Mouse (Mus musculus) forebrain, postnatal 0 days (tissue): ENCODE results near the gene Rab3d. TPM values are rescaled to one million over a fixed set of nuclear protein-coding genes. Genes with fewer than 3 reads are reported as not detected.

ENCODE experiments used
- ATAC-seq: fragments of 200-750 bp; cut with Nextera tagmentation; 2 replicates; pipeline ENCODE4 v1.8.0; 2017; ENCODE audit warnings: mild to moderate bottlenecking, moderate library complexity
- DNase-seq: peaks from one replicate; pipeline ENCODE4 v3.0.0-alpha.2; 2015
- H3K27ac ChIP-seq: fragments of 300-500 bp; sonication (generic); 2 replicates; pipeline ENCODE4 v1.5.1; 2014; ENCODE audit warnings: low read depth, mild to moderate bottlenecking, antibody characterized with exemption, low read length, moderate library complexity, mixed read lengths
- H3K27me3 ChIP-seq: fragments of 300-500 bp; sonication (generic); 2 replicates; pipeline ENCODE4 v1.6.1; 2014; ENCODE audit warnings: mild to moderate bottlenecking, low read length, mixed read lengths; ENCODE audit not compliant: insufficient read depth
- H3K36me3 ChIP-seq: fragments of 300-500 bp; sonication (generic); 2 replicates; pipeline ENCODE4 v1.6.1; 2014; ENCODE audit warnings: mild to moderate bottlenecking, moderate library complexity; ENCODE audit not compliant: insufficient read depth
- H3K4me1 ChIP-seq: fragments of 300-500 bp; sonication (generic); 2 replicates; pipeline ENCODE4 v1.6.1; 2014; ENCODE audit warnings: antibody characterized with exemption; ENCODE audit not compliant: insufficient read depth
- H3K4me2 ChIP-seq: fragments of 300-500 bp; sonication (generic); 2 replicates; pipeline ENCODE4 v1.6.1; 2014; ENCODE audit warnings: low read depth, mild to moderate bottlenecking, moderate library complexity
- H3K4me3 ChIP-seq: fragments of 300-500 bp; sonication (generic); 2 replicates; pipeline ENCODE4 v1.5.1; 2014; ENCODE audit warnings: low read depth, low read length, mixed read lengths
- H3K9ac ChIP-seq: fragments of 300-500 bp; sonication (generic); 2 replicates; pipeline ENCODE4 v1.6.1; 2014; ENCODE audit warnings: mild to moderate bottlenecking
- H3K9me3 ChIP-seq: fragments of 300-500 bp; sonication (generic); 2 replicates; pipeline ENCODE4 v1.6.1; 2016; ENCODE audit warnings: low read length
- CTCF ChIP-seq: sonication (generic); IDR thresholded peaks from 2 replicates; pipeline ENCODE4 v1.5.1; 2016; ENCODE audit warnings: antibody characterized with exemption, control low read depth, low read depth
- WGBS: fragments of 180-500 bp; shearing (Covaris S2); extraction: QIAGEN DNeasy Blood & Tissue Kit; methylation state at CpG from one replicate; pipeline ENCODE4 v1.1.7; 2014; 5-methylcytosine and 5-hydroxymethylcytosine counted together
- polyA plus RNA-seq: library from polyadenylated mRNA; unstranded; fragments of >200 nt; fragmentation: Nextera tagmentation; extraction: Ambion mirVana; gene quantifications from 2 replicates; pipeline ENCODE4 v1.2.1, GENCODE M21; 2015
- total RNA-seq: library from RNA; depleted of rRNA; stranded (reverse); fragments of >200 nt; gene quantifications from 2 replicates; pipeline ENCODE4 v1.2.3, GENCODE M21; 2014; rRNA removed

Gene Rab3d
- total and polyA plus RNA-seq, 2 experiments from 2014 or later = 26.7 to 28.7 TPM

- no peaks in the 10 kb centered on the region for H3K4me1 ChIP-seq
- no peak overlapping the region for H3K4me3 ChIP-seq
- no peaks in the 10 kb centered on the region for H3K9me3 ChIP-seq
- TF ChIP-seq CTCF = no peak
- no peak overlapping the region for H3K9ac ChIP-seq
- DNase-seq (no peak), ATAC-seq (no peak)
- H3K27ac ChIP-seq = no peak overlapping the region
- H3K27me3 ChIP-seq = no peaks in the 10 kb centered on the region
- H3K36me3 ChIP-seq = no peaks in the 10 kb centered on the region
- 87% methylated on average over 3 of the region's 3 CpGs for WGBS
- H3K4me2 ChIP-seq = no peak overlapping the region
Observed at GRCm38 (mm10) chr9:21859606-21860005, 58.4 kb downstream of the Rab3d start.

DNA sequence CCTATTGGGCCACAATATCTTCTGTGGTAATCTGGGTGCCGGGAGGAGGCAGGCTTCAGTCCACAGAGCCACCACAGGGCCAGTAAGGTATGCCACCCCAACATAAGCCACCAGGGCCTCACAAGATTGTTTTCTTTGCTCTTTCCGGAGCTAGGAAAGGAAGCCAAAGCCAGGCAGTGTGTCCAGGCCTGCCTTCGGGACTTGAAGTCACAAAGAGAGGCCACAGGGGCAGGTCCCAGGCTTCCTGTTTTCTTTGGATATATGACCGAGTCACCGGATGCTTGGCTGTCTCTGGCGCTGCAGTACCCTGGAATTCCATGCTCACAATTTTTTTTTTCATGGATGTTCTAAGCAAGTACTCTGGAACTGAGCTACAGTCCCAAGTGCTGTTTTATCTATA lies 59.9 kb downstream of the Rab3d start:
- no peak overlapping the region for H3K4me2 ChIP-seq
- 83% methylated on average over 6 of the region's 6 CpGs for WGBS
- no peak overlapping the region for H3K4me3 ChIP-seq
- no peaks in the 10 kb centered on the region for H3K36me3 ChIP-seq
- no peak overlapping the region for H3K9ac ChIP-seq
- H3K27ac ChIP-seq = no peak overlapping the region
- ATAC-seq = no peak
- no peak for DNase-seq
- TF ChIP-seq CTCF = no peak
- no peaks in the 10 kb centered on the region for H3K9me3 ChIP-seq
- no peaks in the 10 kb centered on the region for H3K4me1 ChIP-seq
- H3K27me3 ChIP-seq = no peaks in the 10 kb centered on the region

GRCm38 (mm10) chr9:21857501-21857900 lies 60.5 kb downstream of the Rab3d start:
- no peaks in the 10 kb centered on the region for H3K27me3 ChIP-seq
- no peak for TF ChIP-seq CTCF
- H3K36me3 ChIP-seq = no peaks in the 10 kb centered on the region
- 69% methylated on average over 2 of the region's 2 CpGs for WGBS
- no peak overlapping the region for H3K4me3 ChIP-seq
- no peaks in the 10 kb centered on the region for H3K9me3 ChIP-seq
- H3K27ac ChIP-seq = no peak overlapping the region
- H3K4me1 ChIP-seq = no peaks in the 10 kb centered on the region
- DNase-seq = no peak
- no peak overlapping the region for H3K4me2 ChIP-seq
- H3K9ac ChIP-seq = no peak overlapping the region
- ATAC-seq = no peak

Other genes with a start within 250 kb of the Rab3d start
- gene Ldlr, start 194.7 kb downstream of the Rab3d start, total RNA-seq = 19.1 and 26.8 TPM in 2 replicates
- gene Ldlr, start 194.7 kb downstream of the Rab3d start, polyA plus RNA-seq = 6.5 and 11.1 TPM in 2 replicates
- gene Spc24, start 157.9 kb downstream of the Rab3d start, total RNA-seq = 7.7 and 8.2 TPM in 2 replicates
- 13.5 and 14.3 TPM in 2 replicates for gene Spc24, start 157.9 kb downstream of the Rab3d start, polyA plus RNA-seq
- 8.5 and 12.4 TPM in 2 replicates for gene Kank2, start 119.4 kb downstream of the Rab3d start, total RNA-seq
- gene Kank2, start 119.4 kb downstream of the Rab3d start, polyA plus RNA-seq = 2.2 and 2.3 TPM in 2 replicates
- not detected in 2 replicates for gene Angptl8, start 82.7 kb downstream of the Rab3d start, total RNA-seq
- 0.18 TPM in 1 of 2 replicates, not detected in the other for gene Angptl8, start 82.7 kb downstream of the Rab3d start, polyA plus RNA-seq
- gene Dock6, start 65.6 kb downstream of the Rab3d start, total RNA-seq = 6.0 and 15.2 TPM in 2 replicates
- gene Dock6, start 65.6 kb downstream of the Rab3d start, polyA plus RNA-seq = 5.7 and 8.3 TPM in 2 replicates
- 8.6 and 13.6 TPM in 2 replicates for gene Ccdc159, start 9.3 kb upstream of the Rab3d start, total RNA-seq
- gene Ccdc159, start 9.3 kb upstream of the Rab3d start, polyA plus RNA-seq = 3.5 and 4.1 TPM in 2 replicates
- 42.0 and 47.1 TPM in 2 replicates for gene Tmem205, start 9.4 kb upstream of the Rab3d start, total RNA-seq
- 52.8 and 65.9 TPM in 2 replicates for gene Tmem205, start 9.4 kb upstream of the Rab3d start, polyA plus RNA-seq
- gene Plppr2, start 18.8 kb upstream of the Rab3d start, total RNA-seq = 97.9 and 108 TPM in 2 replicates
- gene Plppr2, start 18.8 kb upstream of the Rab3d start, polyA plus RNA-seq = 122 and 144 TPM in 2 replicates
- gene Swsap1, start 37.6 kb upstream of the Rab3d start, total RNA-seq = 28.2 and 37.7 TPM in 2 replicates
- gene Swsap1, start 37.6 kb upstream of the Rab3d start, polyA plus RNA-seq = 7.0 and 7.3 TPM in 2 replicates
- 0.24 and 1.0 TPM in 2 replicates for gene Epor, start 45.3 kb upstream of the Rab3d start, total RNA-seq
- 2.2 and 2.4 TPM in 2 replicates for gene Epor, start 45.3 kb upstream of the Rab3d start, polyA plus RNA-seq
- gene Rgl3, start 71.3 kb upstream of the Rab3d start, total RNA-seq = 0.24 and 2.1 TPM in 2 replicates
- 1.0 and 1.2 TPM in 2 replicates for gene Rgl3, start 71.3 kb upstream of the Rab3d start, polyA plus RNA-seq
- 5.7 and 6.0 TPM in 2 replicates for gene Ccdc151, start 84.4 kb upstream of the Rab3d start, total RNA-seq
- 5.5 and 6.4 TPM in 2 replicates for gene Ccdc151, start 84.4 kb upstream of the Rab3d start, polyA plus RNA-seq
- gene Prkcsh, start 84.6 kb upstream of the Rab3d start, total RNA-seq = 83.2 and 86.5 TPM in 2 replicates
- gene Prkcsh, start 84.6 kb upstream of the Rab3d start, polyA plus RNA-seq = 48.9 and 67.4 TPM in 2 replicates
- 159 and 191 TPM in 2 replicates for gene Elavl3, start 133.8 kb upstream of the Rab3d start, total RNA-seq
- 51.3 and 74.7 TPM in 2 replicates for gene Elavl3, start 133.8 kb upstream of the Rab3d start, polyA plus RNA-seq
- gene Gm49318, start 153.1 kb upstream of the Rab3d start, total RNA-seq = not detected in 2 replicates
- not detected in 2 replicates for gene Gm49318, start 153.1 kb upstream of the Rab3d start, polyA plus RNA-seq
- 31.0 and 32.3 TPM in 2 replicates for gene Zfp653, start 153.2 kb upstream of the Rab3d start, total RNA-seq
- 13.3 and 16.3 TPM in 2 replicates for gene Zfp653, start 153.2 kb upstream of the Rab3d start, polyA plus RNA-seq
- gene Ecsit, start 167.2 kb upstream of the Rab3d start, total RNA-seq = 55.2 and 59.2 TPM in 2 replicates
- gene Ecsit, start 167.2 kb upstream of the Rab3d start, polyA plus RNA-seq = 64.1 and 64.7 TPM in 2 replicates
- 0.24 TPM in 1 of 2 replicates, not detected in the other for gene Cnn1, start 181.0 kb upstream of the Rab3d start, total RNA-seq
- gene Cnn1, start 181.0 kb upstream of the Rab3d start, polyA plus RNA-seq = 0.24 and 0.86 TPM in 2 replicates
- 122 and 137 TPM in 2 replicates for gene Elof1, start 199.0 kb upstream of the Rab3d start, total RNA-seq
- gene Elof1, start 199.0 kb upstream of the Rab3d start, polyA plus RNA-seq = 165 and 170 TPM in 2 replicates
- gene Acp5, start 217.5 kb upstream of the Rab3d start, total RNA-seq = 3.9 TPM in 1 of 2 replicates, not detected in the other
- gene Acp5, start 217.5 kb upstream of the Rab3d start, polyA plus RNA-seq = 0.41 and 0.88 TPM in 2 replicates
- gene Pigyl, start 238.7 kb upstream of the Rab3d start, total RNA-seq = 27.8 and 35.2 TPM in 2 replicates
- 112 and 143 TPM in 2 replicates for gene Pigyl, start 238.7 kb upstream of the Rab3d start, polyA plus RNA-seq